Mouse (Mus musculus) liver, embryonic 14.5 days (tissue): ENCODE results near the gene Ift74.
"Not testable (repeated sequence)": the region's sequence is repeated elsewhere in the genome, so short reads cannot be mapped to it uniquely, and the experiment has no call there.

Experiments
- CTCF ChIP-seq: IDR thresholded peaks from 2 replicates; pipeline ENCODE4 v1.5.1; 2016; ENCODE audit warnings: antibody characterized with exemption, low read depth, control low read depth
- EP300 ChIP-seq: IDR thresholded peaks from 2 replicates; pipeline ENCODE4 v1.6.1; 2016; ENCODE audit warnings: antibody characterized with exemption, low read depth

DNA sequence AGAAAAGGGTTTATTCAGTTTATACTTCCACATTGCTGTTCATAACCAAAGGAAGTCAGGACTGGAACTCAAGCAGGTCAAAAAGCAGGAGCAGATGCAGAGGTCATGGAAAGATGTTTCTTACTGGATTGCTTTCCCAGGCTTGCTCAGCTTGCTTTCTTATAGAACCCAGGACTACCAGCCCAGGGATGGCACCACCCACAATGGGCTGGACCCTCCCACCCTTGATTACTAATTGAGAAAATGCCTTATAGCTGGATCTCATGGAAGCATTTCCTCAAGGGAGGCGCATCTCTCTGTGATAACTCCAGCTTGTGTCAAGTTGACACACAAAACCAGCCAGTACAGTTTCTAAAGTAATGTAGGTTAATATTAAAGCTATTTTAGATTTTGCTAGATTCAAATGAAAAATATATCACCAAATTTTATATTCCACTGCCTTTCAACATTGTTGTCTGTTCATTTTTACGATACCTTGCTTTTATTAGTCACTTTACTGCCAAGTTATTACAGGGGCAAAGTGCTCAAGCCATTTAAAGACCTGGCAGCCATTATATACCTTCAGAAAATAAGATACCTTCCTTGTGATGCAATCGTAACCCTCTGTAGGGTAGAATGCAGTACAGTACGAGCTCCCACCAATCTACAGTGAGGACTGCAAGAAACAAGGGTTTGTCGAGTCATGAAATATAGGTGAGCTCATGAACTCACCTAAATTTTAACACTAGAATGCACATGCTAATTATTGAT lies 36.3 kb downstream of the Ift74 start:
- not testable (repeated sequence) for TF ChIP-seq CTCF, EP300
